Mouse (Mus musculus): ENCODE results near the gene Gm26920. TPM values are rescaled to one million over a fixed set of nuclear protein-coding genes. Genes with fewer than 3 reads are reported as not detected.

Gm26920 gene
- polyA plus RNA-seq, 1 experiment: 0.17 TPM

Other genes with a start within 250 kb of the Gm26920 start
- 1.1 and 1.4 TPM in 2 replicates for gene Zfp940, start 236.7 kb downstream of the Gm26920 start, polyA plus RNA-seq (2012; rRNA removed)
- gene Zfp420, start 230.4 kb downstream of the Gm26920 start, polyA plus RNA-seq (2012; rRNA removed): 7.0 and 8.1 TPM in 2 replicates
- gene Zfp27, start 183.8 kb downstream of the Gm26920 start, polyA plus RNA-seq (2012; rRNA removed): 6.0 and 6.8 TPM in 2 replicates
- gene Zfp383, start 182.2 kb downstream of the Gm26920 start, polyA plus RNA-seq (2012; rRNA removed): 7.5 and 8.1 TPM in 2 replicates
- gene Zfp74, start 136.3 kb downstream of the Gm26920 start, polyA plus RNA-seq (2012; rRNA removed): 7.7 TPM in 2 replicates
- 8.7 and 9.0 TPM in 2 replicates for gene Zfp568, start 106.5 kb downstream of the Gm26920 start, polyA plus RNA-seq (2012; rRNA removed)
- 11.0 and 14.3 TPM in 2 replicates for gene Zfp14, start 39.0 kb downstream of the Gm26920 start, polyA plus RNA-seq (2012; rRNA removed)
- 1.3 and 1.9 TPM in 2 replicates for gene Zfp82, start 17.5 kb downstream of the Gm26920 start, polyA plus RNA-seq (2012; rRNA removed)
- 3.6 and 4.7 TPM in 2 replicates for gene Zfp566, start 117 bp upstream of the Gm26920 start, polyA plus RNA-seq (2012; rRNA removed)
- gene Zfp260, start 4.4 kb upstream of the Gm26920 start, polyA plus RNA-seq (2012; rRNA removed): 39.0 and 39.6 TPM in 2 replicates
- gene Zfp382, start 31.5 kb upstream of the Gm26920 start, polyA plus RNA-seq (2012; rRNA removed): 2.6 and 3.0 TPM in 2 replicates
- 49.8 and 50.1 TPM in 2 replicates for gene Zfp146, start 79.3 kb upstream of the Gm26920 start, polyA plus RNA-seq (2012; rRNA removed)
- 16.9 and 19.4 TPM in 2 replicates for gene Cox7a1, start 93.7 kb upstream of the Gm26920 start, polyA plus RNA-seq (2012; rRNA removed)
- gene Capns1, start 108.4 kb upstream of the Gm26920 start, polyA plus RNA-seq (2012; rRNA removed): 449 and 545 TPM in 2 replicates
- 107 and 140 TPM in 2 replicates for gene Polr2i, start 141.5 kb upstream of the Gm26920 start, polyA plus RNA-seq (2012; rRNA removed)
- gene Tbcb, start 141.9 kb upstream of the Gm26920 start, polyA plus RNA-seq (2012; rRNA removed): 84.3 and 84.5 TPM in 2 replicates
- 0.31 TPM in 1 of 2 replicates, not detected in the other for gene Ovol3, start 145.3 kb upstream of the Gm26920 start, polyA plus RNA-seq (2012; rRNA removed)
- gene Thap8, start 189.7 kb upstream of the Gm26920 start, polyA plus RNA-seq (2012; rRNA removed): 0.18 and 0.36 TPM in 2 replicates
- gene Wdr62, start 190.0 kb upstream of the Gm26920 start, polyA plus RNA-seq (2012; rRNA removed): 10.2 and 11.4 TPM in 2 replicates
- gene Clip3, start 201.3 kb upstream of the Gm26920 start, polyA plus RNA-seq (2012; rRNA removed): 23.7 and 47.9 TPM in 2 replicates
- 68.0 and 80.2 TPM in 2 replicates for gene Alkbh6, start 218.3 kb upstream of the Gm26920 start, polyA plus RNA-seq (2012; rRNA removed)
- gene Syne4, start 224.4 kb upstream of the Gm26920 start, polyA plus RNA-seq (2012; rRNA removed): 5.4 and 9.1 TPM in 2 replicates
- gene E130208F15Rik, start 231.3 kb upstream of the Gm26920 start, polyA plus RNA-seq (2012; rRNA removed): 0.57 and 0.72 TPM in 2 replicates
- gene Sdhaf1, start 233.5 kb upstream of the Gm26920 start, polyA plus RNA-seq (2012; rRNA removed): 12.8 and 15.4 TPM in 2 replicates

All from urinary bladder, adult 2 months (tissue).